Mouse (Mus musculus) heart, embryonic 15.5 days (tissue): Measurements from ENCODE around the gene Vsx1. TPM values are rescaled to one million over a fixed set of nuclear protein-coding genes. Genes with fewer than 3 reads are reported as not detected.

Experiments
- ATAC-seq: fragments of 200-750 bp; cut with Nextera tagmentation; replicated peaks from 2 replicates; pipeline ENCODE4 v1.8.0; 2017; ENCODE audit warnings: low read depth, moderate TSS enrichment; ENCODE audit not compliant: insufficient number of reproducible peaks, insufficient read depth, low FRiP score
- H3K27ac ChIP-seq: fragments of 300-500 bp; sonication (generic); 2 replicates; pipeline ENCODE4 v1.5.1; 2015; ENCODE audit warnings: mild to moderate bottlenecking, inconsistent platforms
- H3K27me3 ChIP-seq: fragments of 300-500 bp; sonication (generic); 2 replicates; pipeline ENCODE4 v1.6.1; 2015; ENCODE audit warnings: inconsistent platforms
- H3K36me3 ChIP-seq: fragments of 300-500 bp; sonication (generic); 2 replicates; pipeline ENCODE4 v1.6.1; 2015; ENCODE audit warnings: mild to moderate bottlenecking, inconsistent platforms
- H3K4me1 ChIP-seq: fragments of 300-500 bp; sonication (generic); replicated peaks from 2 replicates; pipeline ENCODE4 v1.6.1; 2015; ENCODE audit warnings: inconsistent platforms
- H3K4me2 ChIP-seq: fragments of 300-500 bp; sonication (generic); 2 replicates; pipeline ENCODE4 v1.6.1; 2015; ENCODE audit warnings: inconsistent platforms, mild to moderate bottlenecking, moderate library complexity
- H3K4me3 ChIP-seq: fragments of 300-500 bp; sonication (generic); 2 replicates; pipeline ENCODE4 v1.5.1; 2015; ENCODE audit warnings: mild to moderate bottlenecking, inconsistent platforms
- H3K9ac ChIP-seq: fragments of 300-500 bp; sonication (generic); 2 replicates; pipeline ENCODE4 v1.6.1; 2015; ENCODE audit warnings: mild to moderate bottlenecking, inconsistent platforms
- H3K9me3 ChIP-seq: fragments of 300-500 bp; sonication (generic); replicated peaks from 2 replicates; pipeline ENCODE4 v1.6.1; 2016; ENCODE audit warnings: inconsistent platforms
- WGBS: fragments of 180-500 bp; shearing (Covaris S2); methylation state at CpG from one replicate; pipeline ENCODE4 v1.1.7; 2015; ENCODE audit warnings: mixed read lengths; 5-methylcytosine and 5-hydroxymethylcytosine counted together
- polyA plus RNA-seq: library from polyadenylated mRNA; unstranded; fragments of >200 nt; fragmentation: Nextera tagmentation; extraction: Ambion mirVana; gene quantifications from 2 replicates; pipeline ENCODE4 v1.2.1, GENCODE M21; 2015

Gene Vsx1
- polyA plus RNA-seq, 1 experiment from 2014 or later = not detected

- no peak for ATAC-seq
- H3K4me2 ChIP-seq = no peak overlapping the region
- WGBS = 72% methylated on average over 6 of the region's 6 CpGs
Measured at GRCm38 (mm10) chr2:150637702-150638369, 51.3 kb downstream of the Vsx1 start.

GRCm38 (mm10) chr2:150635877-150636446 lies 53.2 kb downstream of the Vsx1 start:
- Histone ChIP-seq H3K4me3 (no peak overlapping the region), H3K4me2 (no peak overlapping the region), H3K27ac (no peak overlapping the region), H3K4me1 (no peaks in the 10 kb centered on the region), H3K36me3 (no peaks in the 10 kb centered on the region), H3K27me3 (no peaks in the 10 kb centered on the region), H3K9ac (no peak overlapping the region), H3K9me3 (no peaks in the 10 kb centered on the region)
- WGBS = 85% methylated on average over 3 of the region's 3 CpGs
- no peak for ATAC-seq

More at GRCm38 (mm10) chr2:150637702-150638369, 51.3 kb downstream of the Vsx1 start:
- no peak overlapping the region for H3K4me3 ChIP-seq
- H3K9me3 ChIP-seq = no peaks in the 10 kb centered on the region
- no peak overlapping the region for H3K27ac ChIP-seq
- no peaks in the 10 kb centered on the region for H3K27me3 ChIP-seq
- H3K4me1 ChIP-seq = no peaks in the 10 kb centered on the region
- H3K36me3 ChIP-seq = no peaks in the 10 kb centered on the region
- no peak overlapping the region for H3K9ac ChIP-seq

Other genes starting within 250 kb of the Vsx1 start
- gene Zfp442, start 237.9 kb downstream of the Vsx1 start, polyA plus RNA-seq = 3.8 and 4.8 TPM in 2 replicates
- 0.06 and 0.08 TPM in 2 replicates for gene Zfp345, start 204.3 kb downstream of the Vsx1 start, polyA plus RNA-seq
- gene Cst7, start 118.9 kb downstream of the Vsx1 start, polyA plus RNA-seq = 0.13 and 1.1 TPM in 2 replicates
- 23.4 and 30.7 TPM in 2 replicates for gene Apmap, start 80.8 kb downstream of the Vsx1 start, polyA plus RNA-seq
- 8.8 and 12.1 TPM in 2 replicates for gene Acss1, start 20.9 kb downstream of the Vsx1 start, polyA plus RNA-seq
- gene Entpd6, start 59.7 kb upstream of the Vsx1 start, polyA plus RNA-seq = 17.4 and 25.3 TPM in 2 replicates
- 212 and 233 TPM in 2 replicates for gene Pygb, start 97.4 kb upstream of the Vsx1 start, polyA plus RNA-seq
- gene Abhd12, start 215.4 kb upstream of the Vsx1 start, polyA plus RNA-seq = 34.5 and 45.4 TPM in 2 replicates
- 21.8 and 23.5 TPM in 2 replicates for gene Gins1, start 216.0 kb upstream of the Vsx1 start, polyA plus RNA-seq